Mouse (Mus musculus): Measurements from ENCODE around the gene E130208F15Rik. TPM values are rescaled to one million over a fixed set of nuclear protein-coding genes. Genes with fewer than 3 reads are reported as not detected.
A peak's percentile ranks its signal among the peaks of the same experiment; 100 is the strongest.

E130208F15Rik gene
- polyA plus RNA-seq (2015; fragmentation: Nextera tagmentation; extraction: Ambion mirVana): 0.23 and 2.0 TPM in 2 replicates

DNA sequence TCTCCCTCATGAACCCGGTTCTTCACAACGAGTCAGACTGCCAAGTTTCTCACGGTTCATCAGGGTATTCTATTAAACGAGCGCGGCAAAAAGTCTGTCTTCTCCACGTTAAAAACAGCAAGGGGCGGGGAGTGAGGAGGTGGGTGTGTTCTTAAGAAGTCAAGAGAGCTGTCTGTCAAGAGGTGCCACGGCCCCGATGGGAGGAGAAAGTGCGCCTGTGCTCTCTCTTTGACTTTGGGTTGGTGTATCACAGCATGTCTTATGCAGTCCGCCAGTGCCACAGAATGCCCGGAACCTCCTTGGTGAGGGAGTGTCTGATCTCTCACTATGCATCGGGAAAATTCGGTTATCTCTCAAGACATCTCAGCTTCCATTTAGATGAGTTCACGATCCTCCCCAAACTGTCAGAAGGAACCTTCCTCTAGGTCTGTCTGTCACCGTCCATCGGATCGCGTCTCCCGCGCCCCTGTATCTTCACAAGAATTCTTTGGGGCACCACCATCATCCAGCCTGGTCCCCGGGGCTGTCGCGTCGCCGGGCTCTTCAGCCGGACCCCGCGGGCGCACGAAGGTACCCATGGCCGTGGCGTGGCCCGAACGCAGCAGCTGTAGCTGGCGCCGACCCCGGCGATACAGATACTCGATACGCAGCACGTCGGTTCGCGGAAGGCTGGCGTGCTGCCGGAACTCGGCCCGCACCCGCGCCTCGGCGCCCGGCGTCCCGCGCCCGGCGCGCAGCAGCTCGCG, at the start of gene E130208F15Rik:
E130208F15Rik (plus strand) TSS at position 202 of the 746 bp plus-strand sequence.
- peak; percentile 71 for ATAC-seq (replicated peaks)
- Histone ChIP-seq H3K4me3 (peak within 1 kb of the TSS; percentile 99), H3K36me3 (replicated peaks) (no peaks in the 10 kb centered on the region), H3K4me2 (peak within 1 kb of the TSS; percentile 76), H3K9ac (peak within 1 kb of the TSS; percentile 91), H3K27ac (peak within 1 kb of the TSS; percentile 89), H3K27me3 (replicated peaks) (0 out of 2 replicates have a peak, but pooled peaks cover 6% of the 10 kb centered on the region), H3K4me1 (peaks cover 19% of the 10 kb centered on the region), H3K9me3 (no peaks in the 10 kb centered on the region)
- under 1% methylated on average over 63 of the region's 63 CpGs for WGBS

DNA sequence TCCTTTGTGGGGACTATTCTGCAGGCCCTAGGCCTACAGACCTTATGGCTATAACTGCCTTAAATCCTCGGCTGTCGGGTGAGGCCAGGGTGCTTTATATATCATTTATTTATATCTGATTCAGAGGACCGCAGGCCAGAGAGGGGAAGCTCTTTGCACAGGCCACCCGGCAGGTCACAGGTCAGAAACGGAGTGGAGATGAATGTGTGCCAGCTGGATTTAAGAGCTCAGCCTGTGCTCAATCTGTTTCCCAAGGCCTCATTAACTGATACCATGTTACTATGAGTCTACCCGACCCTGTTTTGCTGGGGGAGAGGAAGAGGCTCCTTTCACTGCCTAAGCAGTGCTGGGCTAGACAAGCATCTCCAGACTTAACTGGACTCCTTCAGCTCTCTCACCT, 47.2 kb upstream of the E130208F15Rik start:
- H3K9ac ChIP-seq: no peak overlapping the region
- H3K27ac ChIP-seq: no peak overlapping the region
- H3K27me3 ChIP-seq (replicated peaks): no peaks in the 10 kb centered on the region
- no peaks in the 10 kb centered on the region for H3K36me3 ChIP-seq (replicated peaks)
- ATAC-seq (replicated peaks): no peak
- no peaks in the 10 kb centered on the region for H3K9me3 ChIP-seq
- WGBS: 90% methylated on average over 6 of the region's 6 CpGs
- H3K4me3 ChIP-seq: no peak overlapping the region
- H3K4me1 ChIP-seq: peaks cover 2% of the 10 kb centered on the region; the same call in 1 of the 2 replicates
- H3K4me2 ChIP-seq: no peak overlapping the region

DNA sequence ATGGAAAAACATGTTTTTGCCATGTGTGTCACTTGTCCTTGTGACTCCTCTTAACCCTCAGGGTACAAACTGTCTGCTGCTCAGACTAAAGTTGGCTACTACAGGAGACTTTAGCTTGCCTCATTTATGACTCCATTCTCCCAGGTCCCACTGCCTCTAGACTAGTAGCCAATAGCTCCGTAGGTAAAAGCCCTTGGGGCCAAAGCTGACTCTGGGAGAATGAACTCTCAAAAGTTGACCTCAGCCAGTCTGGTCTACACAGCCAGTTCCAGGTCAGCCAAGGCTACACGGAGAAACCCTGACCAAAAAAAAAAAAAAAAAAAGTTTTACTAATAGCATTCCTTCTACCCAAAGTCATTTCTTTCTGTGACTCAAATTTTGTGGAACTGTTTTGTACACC, 42.6 kb upstream of the E130208F15Rik start:
- H3K27me3 ChIP-seq (replicated peaks): no peaks in the 10 kb centered on the region
- 64% methylated on average over 2 of the region's 2 CpGs for WGBS
- no peaks in the 10 kb centered on the region for H3K9me3 ChIP-seq
- H3K27ac ChIP-seq: no peak overlapping the region
- H3K4me1 ChIP-seq: peaks cover 13% of the 10 kb centered on the region
- H3K9ac ChIP-seq: no peak overlapping the region
- H3K36me3 ChIP-seq (replicated peaks): no peaks in the 10 kb centered on the region
- H3K4me2 ChIP-seq: no peak overlapping the region
- no peak for ATAC-seq (replicated peaks)
- H3K4me3 ChIP-seq: no peak overlapping the region

DNA sequence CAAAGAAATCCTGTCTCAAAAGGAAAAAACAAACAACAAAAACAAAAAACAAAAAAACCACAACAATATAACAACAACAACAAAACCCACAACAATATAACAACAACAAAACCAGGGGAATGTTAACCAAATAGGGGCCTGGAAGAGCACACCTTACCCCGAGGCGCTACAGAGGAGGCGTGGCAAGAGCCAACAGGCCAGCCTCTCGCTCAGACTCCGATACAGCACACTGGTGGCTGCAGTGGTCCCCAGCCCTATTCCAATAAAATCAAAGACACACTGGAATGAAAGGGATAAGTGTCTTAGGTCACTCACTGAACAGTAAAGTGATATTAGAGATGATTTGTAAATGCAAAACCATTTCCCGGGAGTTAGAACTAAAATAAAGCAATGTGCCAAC, 42.0 kb upstream of the E130208F15Rik start:
- Histone ChIP-seq H3K4me1 (peaks cover 13% of the 10 kb centered on the region), H3K9me3 (no peaks in the 10 kb centered on the region), H3K4me2 (peak overlapping the region; percentile 98), H3K9ac (peak overlapping the region; percentile 38), H3K27ac (no peak overlapping the region), H3K4me3 (peak overlapping the region; percentile 69), H3K27me3 (replicated peaks) (no peaks in the 10 kb centered on the region), H3K36me3 (replicated peaks) (no peaks in the 10 kb centered on the region)
- no peak for ATAC-seq (replicated peaks)
- 0% methylated on average over 6 of the region's 6 CpGs for WGBS

DNA sequence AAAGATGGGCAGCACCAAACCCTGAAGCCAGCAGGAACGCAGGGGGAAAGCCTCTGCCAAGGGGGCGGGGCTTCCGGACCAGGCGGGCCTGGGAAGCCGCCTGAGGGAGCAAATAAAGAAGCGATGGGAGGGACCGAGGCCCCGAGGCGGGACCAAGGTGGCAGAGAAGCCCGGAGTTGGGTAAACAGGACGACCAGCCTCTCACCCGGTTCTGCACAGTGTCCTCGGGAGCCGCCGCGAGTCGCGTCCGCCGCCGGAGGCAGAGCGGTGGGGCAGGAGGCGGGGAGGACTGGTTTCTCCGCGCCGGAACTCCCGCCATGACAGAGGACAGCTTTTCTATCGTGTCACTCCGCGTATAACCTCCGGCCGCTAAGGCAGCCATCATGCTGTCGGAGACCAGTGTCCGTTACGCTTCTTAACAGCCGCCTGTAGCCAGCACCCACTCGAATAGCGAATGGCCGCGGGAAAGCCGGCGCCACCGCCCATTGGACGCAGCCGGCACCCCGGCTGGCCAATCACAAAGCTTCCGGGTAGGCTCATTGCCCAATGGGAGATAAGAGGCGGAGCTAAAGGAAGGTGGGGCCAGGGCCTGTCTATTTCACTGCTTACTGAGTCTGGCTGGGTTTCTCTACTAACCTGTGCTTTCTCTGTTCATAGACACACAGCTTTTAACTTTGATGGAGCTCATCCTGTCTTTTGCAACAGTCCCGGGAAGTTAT, 41.4 kb upstream of the E130208F15Rik start, which contains the start of the genes Thap8 and Wdr62:
Thap8 (plus strand) TSS at position 144 of the 719 bp plus-strand sequence.
Wdr62 (minus strand) TSS at position 469 of the 719 bp plus-strand sequence.
- ATAC-seq (replicated peaks): peak; percentile 97
- Histone ChIP-seq H3K36me3 (replicated peaks) (no peaks in the 10 kb centered on the region), H3K9me3 (no peaks in the 10 kb centered on the region), H3K4me3 (peak within 1 kb of the TSS; percentile 69), H3K27me3 (replicated peaks) (no peaks in the 10 kb centered on the region), H3K27ac (peak within 1 kb of the TSS; percentile 98), H3K9ac (peak within 1 kb of the TSS; percentile 64), H3K4me1 (peaks cover 13% of the 10 kb centered on the region), H3K4me2 (peak within 1 kb of the TSS; percentile 98)
- WGBS: under 1% methylated on average over 49 of the region's 49 CpGs

DNA sequence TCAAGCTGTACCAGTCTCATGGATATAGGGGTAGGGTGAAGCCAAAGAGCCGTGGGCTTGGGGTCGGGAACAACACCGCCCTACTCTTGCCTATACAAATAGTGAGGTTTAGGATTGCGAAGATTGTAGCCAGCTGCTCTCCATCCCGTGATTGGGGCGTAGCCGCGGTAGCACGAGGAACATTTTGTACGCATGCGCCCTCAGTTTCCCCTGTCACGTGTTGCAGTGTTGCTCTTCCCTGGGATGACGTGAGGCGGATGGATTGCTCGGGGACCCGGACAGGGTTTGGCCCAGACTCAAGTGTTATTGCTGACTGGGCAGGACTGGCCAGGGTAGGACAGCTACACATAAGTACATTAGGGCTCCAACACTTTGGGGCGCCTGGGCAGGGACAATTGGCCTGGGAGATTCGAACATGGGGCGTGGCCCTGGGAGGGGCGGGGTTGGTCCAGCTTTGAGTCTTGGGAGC, 40.8 kb upstream of the E130208F15Rik start:
- Histone ChIP-seq H3K9me3 (no peaks in the 10 kb centered on the region), H3K4me3 (peak overlapping the region; percentile 69), H3K27me3 (replicated peaks) (no peaks in the 10 kb centered on the region), H3K9ac (peak overlapping the region; percentile 64), H3K36me3 (replicated peaks) (no peaks in the 10 kb centered on the region), H3K4me2 (peak overlapping the region; percentile 98), H3K27ac (peak overlapping the region; percentile 98), H3K4me1 (peaks cover 13% of the 10 kb centered on the region)
- under 1% methylated on average over 20 of the region's 20 CpGs for WGBS
- ATAC-seq (replicated peaks): peak; percentile 91

DNA sequence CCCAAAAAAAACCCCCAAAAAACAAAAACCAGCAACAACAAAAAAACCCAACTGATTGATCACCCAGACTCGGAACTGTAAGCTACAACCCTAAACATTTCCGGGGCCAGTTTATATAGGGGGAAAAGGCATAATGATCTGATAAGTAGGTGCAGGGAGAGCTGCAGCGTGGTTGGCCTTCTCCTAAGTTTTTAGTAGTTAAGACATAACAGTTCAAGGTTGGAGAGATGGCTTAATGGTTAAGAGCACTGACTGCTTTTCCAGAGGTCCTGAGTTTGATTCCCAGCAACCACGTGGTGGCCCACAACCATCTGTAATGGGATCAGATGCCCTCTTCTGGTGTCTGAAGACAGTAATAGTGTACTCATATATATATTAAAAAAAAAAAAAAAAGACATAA, 40.0 kb upstream of the E130208F15Rik start:
- no peak overlapping the region for H3K27ac ChIP-seq
- no peaks in the 10 kb centered on the region for H3K9me3 ChIP-seq
- H3K9ac ChIP-seq: no peak overlapping the region
- H3K4me3 ChIP-seq: peak overlapping the region; percentile 69; the same call in 1 of the 2 replicates
- H3K4me1 ChIP-seq: peaks cover 13% of the 10 kb centered on the region
- no peaks in the 10 kb centered on the region for H3K36me3 ChIP-seq (replicated peaks)
- 85% methylated on average over 4 of the region's 4 CpGs for WGBS
- H3K27me3 ChIP-seq (replicated peaks): no peaks in the 10 kb centered on the region
- peak overlapping the region; percentile 98 for H3K4me2 ChIP-seq
- no peak for ATAC-seq (replicated peaks)

DNA sequence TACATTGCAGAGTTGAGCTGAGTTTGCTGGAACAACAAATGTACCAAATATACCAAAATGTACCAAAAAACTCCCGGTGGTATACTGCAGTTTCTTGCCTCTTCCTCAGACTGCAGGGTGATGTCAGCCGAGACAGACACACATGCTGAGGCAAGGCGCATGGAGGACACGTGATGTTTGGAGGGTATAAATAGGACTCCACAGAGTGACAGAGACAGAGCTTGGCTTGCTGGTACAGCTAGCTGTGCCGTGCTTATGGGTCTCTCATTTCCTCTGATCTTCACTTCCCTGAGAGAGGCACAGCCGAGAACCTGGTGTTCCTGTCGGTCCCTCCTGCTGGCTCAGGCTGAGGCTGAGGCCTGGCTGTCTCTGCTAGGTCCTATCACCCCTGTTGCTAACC, 38.8 kb upstream of the E130208F15Rik start:
- H3K4me1 ChIP-seq: peaks cover 13% of the 10 kb centered on the region
- H3K4me3 ChIP-seq: no peak overlapping the region
- no peak overlapping the region for H3K27ac ChIP-seq
- no peaks in the 10 kb centered on the region for H3K27me3 ChIP-seq (replicated peaks)
- H3K4me2 ChIP-seq: no peak overlapping the region
- no peaks in the 10 kb centered on the region for H3K36me3 ChIP-seq (replicated peaks)
- ATAC-seq (replicated peaks): no peak
- WGBS: 78% methylated on average over 7 of the region's 7 CpGs
- H3K9me3 ChIP-seq: no peaks in the 10 kb centered on the region
- no peak overlapping the region for H3K9ac ChIP-seq

DNA sequence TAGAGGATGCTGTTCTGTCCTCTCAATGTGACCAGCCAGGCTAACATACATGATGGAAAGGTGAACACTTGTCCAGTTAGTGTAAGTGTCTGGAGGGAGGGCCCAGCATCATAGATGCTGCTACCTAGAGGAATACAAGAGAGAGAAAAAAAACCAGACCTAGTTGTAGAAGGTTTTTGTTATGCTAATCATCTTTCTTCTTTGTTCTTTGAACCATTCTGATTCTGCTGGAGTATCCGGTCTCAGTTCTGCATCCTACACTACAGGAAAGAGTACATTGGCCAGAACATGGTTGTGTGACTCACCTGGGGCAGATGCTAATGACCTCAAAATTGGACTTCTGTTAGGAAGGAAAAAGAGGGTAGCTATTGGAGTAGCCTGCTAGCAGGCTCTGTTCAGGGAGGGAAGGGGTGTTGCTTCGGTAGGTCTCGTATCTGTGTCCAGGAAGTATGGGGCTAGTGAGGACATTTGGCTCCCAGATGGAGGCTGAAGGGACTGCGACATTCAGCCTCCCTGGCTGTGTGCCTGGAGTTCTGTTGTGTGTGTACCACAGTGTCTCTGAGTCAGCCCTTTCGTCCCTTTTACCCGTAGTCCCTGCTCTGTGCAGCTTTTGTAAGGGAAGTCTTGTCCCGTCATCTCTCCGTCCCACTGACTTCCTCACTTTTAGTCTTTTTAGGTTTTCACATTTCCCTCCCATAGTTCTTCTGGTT, 34.7 kb upstream of the E130208F15Rik start:
- ATAC-seq (replicated peaks): no peak
- Histone ChIP-seq H3K4me3 (no peak overlapping the region), H3K36me3 (replicated peaks) (no peaks in the 10 kb centered on the region)

DNA sequence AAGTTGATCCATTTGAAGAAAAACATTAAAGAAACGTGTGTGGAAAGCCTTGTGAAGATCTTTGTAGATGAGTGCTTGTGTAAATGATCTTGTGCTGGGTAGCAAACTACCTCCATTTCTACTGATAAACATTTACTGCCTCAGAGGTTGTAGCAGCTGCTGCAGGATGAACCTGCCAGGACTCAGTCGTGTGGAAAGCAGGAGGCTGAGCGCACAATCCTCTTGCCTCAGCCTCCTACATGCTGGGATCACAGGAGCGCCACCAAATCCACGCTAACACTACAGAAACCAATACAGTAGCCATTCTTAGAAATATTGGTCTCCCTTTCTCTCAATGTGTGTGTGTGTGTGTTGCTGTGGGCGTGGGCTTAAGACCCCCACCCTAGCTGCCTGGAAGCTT, 33.5 kb upstream of the E130208F15Rik start:
- no peak overlapping the region for H3K4me3 ChIP-seq
- no peak for ATAC-seq (replicated peaks)
- WGBS: 62% methylated on average over 6 of the region's 6 CpGs
- no peak overlapping the region for H3K9ac ChIP-seq
- no peaks in the 10 kb centered on the region for H3K27me3 ChIP-seq (replicated peaks)
- peaks cover 16% of the 10 kb centered on the region for H3K4me1 ChIP-seq
- H3K36me3 ChIP-seq (replicated peaks): no peaks in the 10 kb centered on the region
- no peaks in the 10 kb centered on the region for H3K9me3 ChIP-seq
- no peak overlapping the region for H3K27ac ChIP-seq
- no peak overlapping the region for H3K4me2 ChIP-seq

More for the DNA sequence above, 34.7 kb upstream of the E130208F15Rik start:
- no peak overlapping the region for H3K9ac ChIP-seq
- peaks cover 6% of the 10 kb centered on the region; the same call in 1 of the 2 replicates for H3K4me1 ChIP-seq
- no peak overlapping the region for H3K27ac ChIP-seq
- 60% methylated on average over 8 of the region's 8 CpGs for WGBS
- no peak overlapping the region for H3K4me2 ChIP-seq
- no peaks in the 10 kb centered on the region for H3K27me3 ChIP-seq (replicated peaks)
- H3K9me3 ChIP-seq: no peaks in the 10 kb centered on the region

DNA sequence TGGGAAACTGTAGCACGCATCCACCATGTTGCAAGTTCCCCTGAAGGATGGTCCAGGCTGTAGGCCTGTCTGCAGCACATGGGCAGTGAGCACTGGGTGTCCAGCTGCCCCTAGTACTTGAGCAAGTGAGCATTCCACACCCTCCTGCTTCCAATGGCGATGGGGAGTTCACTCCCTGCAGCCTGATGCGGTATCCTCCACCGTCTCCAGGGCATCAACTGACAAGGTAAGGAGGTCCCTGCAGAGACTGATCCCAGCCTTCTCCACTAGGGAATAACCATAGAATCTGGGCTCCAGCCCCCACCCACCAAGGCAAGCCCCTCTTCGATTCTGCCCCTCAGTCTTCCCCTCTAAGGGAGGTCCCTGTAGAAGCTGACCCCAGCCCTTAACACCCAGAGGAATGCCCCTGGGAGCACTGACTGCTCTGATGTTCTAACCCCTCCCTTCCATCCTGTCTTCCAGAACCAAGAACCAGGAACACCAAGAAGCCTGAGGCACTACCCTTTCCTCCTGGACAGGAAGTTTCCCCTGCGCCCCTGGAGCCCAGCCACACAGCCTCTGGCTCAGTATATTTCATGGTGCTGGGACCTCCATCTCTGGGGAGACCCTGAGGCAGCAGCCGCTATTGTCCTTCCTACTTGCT, 32.3 kb upstream of the E130208F15Rik start:
- no peak for ATAC-seq (replicated peaks)
- Histone ChIP-seq H3K27ac (no peak overlapping the region), H3K36me3 (replicated peaks) (no peaks in the 10 kb centered on the region), H3K27me3 (replicated peaks) (no peaks in the 10 kb centered on the region), H3K4me2 (no peak overlapping the region), H3K9me3 (no peaks in the 10 kb centered on the region), H3K9ac (no peak overlapping the region), H3K4me3 (no peak overlapping the region), H3K4me1 (peaks cover 26% of the 10 kb centered on the region)
- 71% methylated on average over 7 of the region's 7 CpGs for WGBS
